Mouse (Mus musculus): ENCODE measurements around the gene Inpp5k. TPM values are rescaled to one million over a fixed set of nuclear protein-coding genes. Genes with fewer than 3 reads are reported as not detected.
"Not testable (repeated sequence)": the region's sequence is repeated elsewhere in the genome, so short reads cannot be mapped to it uniquely, and the experiment has no call there.

Inpp5k gene
- polyA plus RNA-seq, 1 experiment from 2014 or later = 30.7 TPM

DNA sequence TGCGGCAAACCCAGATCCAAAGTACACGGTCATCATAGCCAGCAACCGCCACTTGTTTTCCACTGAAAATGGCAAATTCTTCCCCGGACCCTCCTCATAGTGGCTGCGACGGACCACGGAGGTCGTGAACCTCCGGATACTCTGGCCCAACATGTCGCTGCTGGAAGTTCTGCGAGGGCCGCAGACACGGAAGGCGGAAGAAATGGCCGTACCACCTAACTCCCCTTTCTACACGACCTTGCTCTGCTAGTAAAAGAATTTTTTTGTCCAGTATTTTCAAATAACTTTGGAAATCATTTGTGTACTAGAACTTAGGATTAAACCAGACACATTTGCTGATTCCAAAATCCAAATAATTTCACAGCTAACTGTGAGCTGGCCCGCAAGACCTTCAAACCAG, 31.0 kb upstream of the Inpp5k start:
- not testable (repeated sequence) for H3K27ac ChIP-seq (replicated peaks in 1 of 2; ENCODE audit: control insufficient read depth in 1 of 2, insufficient read depth in 1 of 2, low read depth in 2 of 2, low read length in 2 of 2); H3K9me3 ChIP-seq (ENCODE audit: control insufficient read depth, low read length); H3K9ac ChIP-seq (ENCODE audit: low read length); H3K4me3 ChIP-seq (ENCODE audit: control insufficient read depth in 1 of 2, insufficient read depth in 1 of 2, low read depth in 1 of 2, low read length in 2 of 2); ATAC-seq (ENCODE audit: insufficient number of reproducible peaks, insufficient read depth, low FRiP score, low read depth); H3K4me2 ChIP-seq (ENCODE audit: low read length); H3K27me3 ChIP-seq (ENCODE audit: control insufficient read depth, insufficient read depth, low read length)
- H3K36me3 ChIP-seq (ENCODE audit: control insufficient read depth, insufficient read depth, low read length) = peaks cover 87% of the 10 kb centered on the region
- peaks cover 4 to 16% of the 10 kb centered on the region in 2 experiments; a peak in 3 of 4 replicates for H3K4me1 ChIP-seq (ENCODE audit: control insufficient read depth in 2 of 2, insufficient read depth in 2 of 2, low read length in 2 of 2)
- 96% methylated on average over 14 of the region's 17 CpGs for WGBS

DNA sequence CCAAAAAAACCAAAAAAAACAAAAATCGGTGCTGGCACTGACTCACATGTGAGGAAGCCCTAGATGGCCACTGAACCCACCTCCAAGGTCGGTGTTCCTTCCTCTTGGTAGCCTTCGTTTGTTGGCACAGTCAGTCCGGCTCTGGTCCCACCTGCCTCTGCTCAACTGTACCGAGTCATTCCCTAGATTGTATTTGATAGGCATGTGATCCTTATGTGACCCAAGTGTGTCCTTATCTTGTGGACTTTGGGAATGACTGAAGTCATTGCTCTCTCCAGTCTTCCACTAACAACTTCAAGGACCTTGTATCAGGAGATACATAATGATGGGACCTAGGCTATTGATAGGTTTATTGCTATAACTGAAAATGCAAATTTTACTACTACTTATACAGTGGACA, 26.0 kb upstream of the Inpp5k start:
- 79% methylated on average over 5 of the region's 5 CpGs for WGBS
- H3K4me2 ChIP-seq (ENCODE audit: low read length) = no peak overlapping the region
- no peak overlapping the region for H3K4me3 ChIP-seq (ENCODE audit: control insufficient read depth in 1 of 2, insufficient read depth in 1 of 2, low read depth in 1 of 2, low read length in 2 of 2)
- H3K27me3 ChIP-seq (ENCODE audit: control insufficient read depth, insufficient read depth, low read length) = no peaks in the 10 kb centered on the region
- no peak overlapping the region for H3K27ac ChIP-seq (replicated peaks in 1 of 2; ENCODE audit: control insufficient read depth in 1 of 2, insufficient read depth in 1 of 2, low read depth in 2 of 2, low read length in 2 of 2)
- H3K9ac ChIP-seq (ENCODE audit: low read length) = no peak overlapping the region
- no peaks in the 10 kb centered on the region for H3K9me3 ChIP-seq (ENCODE audit: control insufficient read depth, low read length)
- no peaks in the 10 kb centered on the region for H3K4me1 ChIP-seq (ENCODE audit: control insufficient read depth in 2 of 2, insufficient read depth in 2 of 2, low read length in 2 of 2)
- ATAC-seq (ENCODE audit: insufficient number of reproducible peaks, insufficient read depth, low FRiP score, low read depth) = no peak
- peaks cover 91% of the 10 kb centered on the region for H3K36me3 ChIP-seq (ENCODE audit: control insufficient read depth, insufficient read depth, low read length)

DNA sequence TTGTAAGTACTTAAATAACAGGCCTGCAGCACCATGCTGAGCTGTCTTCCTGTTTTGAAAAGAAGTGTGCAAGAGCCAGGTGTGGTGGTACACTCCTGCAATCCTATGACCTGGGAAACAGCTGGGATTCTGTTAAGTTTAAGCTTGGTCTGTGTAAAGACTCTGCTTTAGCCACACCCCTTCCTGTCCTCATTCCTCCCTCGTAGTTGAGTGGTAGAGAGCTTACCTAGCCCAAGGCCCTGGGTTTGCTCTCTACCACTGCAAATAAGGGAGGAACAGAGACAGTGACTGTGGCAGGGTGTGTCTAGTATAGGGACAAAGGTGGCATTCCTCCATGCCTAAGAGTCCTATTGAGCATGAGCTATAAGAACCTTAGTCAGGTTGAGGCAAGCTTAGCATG, 25.5 kb upstream of the Inpp5k start:
- 31% methylated on average over 1 of the region's 1 CpGs for WGBS

DNA sequence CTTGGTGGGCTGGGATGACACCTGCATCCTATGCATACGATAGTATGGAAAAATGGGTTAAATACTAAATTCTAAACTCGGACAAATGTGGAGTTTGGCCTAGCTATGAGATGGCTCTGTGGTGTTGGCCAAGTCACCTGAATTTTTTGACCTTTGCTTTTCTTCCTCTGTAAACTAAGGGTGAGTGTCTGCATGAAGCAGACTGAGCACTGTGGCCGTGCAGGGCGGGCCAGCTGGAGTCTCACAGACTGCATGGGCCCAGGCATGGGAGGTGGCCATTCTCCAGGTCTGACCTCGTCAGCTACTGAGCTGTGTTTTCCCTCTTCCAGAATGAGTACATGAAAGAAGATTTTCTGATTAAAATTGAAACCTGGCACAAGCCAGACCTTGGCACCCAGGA, 22.0 kb upstream of the Inpp5k start:
- Histone ChIP-seq H3K36me3 (ENCODE audit: control insufficient read depth, insufficient read depth, low read length) (peaks cover 92% of the 10 kb centered on the region), H3K4me2 (ENCODE audit: low read length) (no peak overlapping the region), H3K27me3 (ENCODE audit: control insufficient read depth, insufficient read depth, low read length) (no peaks in the 10 kb centered on the region), H3K4me1 (ENCODE audit: control insufficient read depth in 2 of 2, insufficient read depth in 2 of 2, low read length in 2 of 2) (no peaks in the 10 kb centered on the region), H3K4me3 (ENCODE audit: control insufficient read depth in 1 of 2, insufficient read depth in 1 of 2, low read depth in 1 of 2, low read length in 2 of 2) (no peak overlapping the region), H3K9me3 (ENCODE audit: control insufficient read depth, low read length) (no peaks in the 10 kb centered on the region), H3K9ac (ENCODE audit: low read length) (no peak overlapping the region), H3K27ac (replicated peaks in 1 of 2; ENCODE audit: control insufficient read depth in 1 of 2, insufficient read depth in 1 of 2, low read depth in 2 of 2, low read length in 2 of 2) (no peak overlapping the region)
- 88% methylated on average over 5 of the region's 5 CpGs for WGBS
- ATAC-seq (ENCODE audit: insufficient number of reproducible peaks, insufficient read depth, low FRiP score, low read depth) = no peak

More for the DNA sequence above, 25.5 kb upstream of the Inpp5k start:
- ATAC-seq (ENCODE audit: insufficient number of reproducible peaks, insufficient read depth, low FRiP score, low read depth) = no peak
- peaks cover 91% of the 10 kb centered on the region for H3K36me3 ChIP-seq (ENCODE audit: control insufficient read depth, insufficient read depth, low read length)
- H3K4me2 ChIP-seq (ENCODE audit: low read length) = no peak overlapping the region
- H3K27ac ChIP-seq (replicated peaks in 1 of 2; ENCODE audit: control insufficient read depth in 1 of 2, insufficient read depth in 1 of 2, low read depth in 2 of 2, low read length in 2 of 2) = no peak overlapping the region
- H3K4me3 ChIP-seq (ENCODE audit: control insufficient read depth in 1 of 2, insufficient read depth in 1 of 2, low read depth in 1 of 2, low read length in 2 of 2) = no peak overlapping the region
- H3K27me3 ChIP-seq (ENCODE audit: control insufficient read depth, insufficient read depth, low read length) = no peaks in the 10 kb centered on the region
- H3K4me1 ChIP-seq (ENCODE audit: control insufficient read depth in 2 of 2, insufficient read depth in 2 of 2, low read length in 2 of 2) = no peaks in the 10 kb centered on the region
- H3K9ac ChIP-seq (ENCODE audit: low read length) = no peak overlapping the region
- no peaks in the 10 kb centered on the region for H3K9me3 ChIP-seq (ENCODE audit: control insufficient read depth, low read length)

DNA sequence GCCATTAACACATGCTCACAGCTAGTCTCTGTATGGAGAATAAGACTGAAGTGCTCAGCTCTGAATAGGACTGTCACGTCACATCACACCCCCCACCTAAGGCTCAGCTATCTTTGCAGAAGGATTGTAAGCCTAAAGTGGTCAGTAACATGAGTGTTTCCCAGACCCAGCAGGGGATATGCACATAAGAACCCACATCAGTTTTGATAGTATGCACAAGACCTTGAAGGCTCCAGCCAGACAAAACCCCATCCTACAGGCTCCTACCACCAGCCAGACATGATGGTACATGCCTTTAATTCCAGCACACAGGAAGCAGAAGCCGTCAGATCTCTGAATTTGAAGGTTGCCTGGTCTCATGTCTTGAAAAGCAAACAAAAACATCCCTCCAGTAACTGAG, 20.8 kb upstream of the Inpp5k start:
- H3K27ac ChIP-seq (replicated peaks in 1 of 2; ENCODE audit: control insufficient read depth in 1 of 2, insufficient read depth in 1 of 2, low read depth in 2 of 2, low read length in 2 of 2) = no peak overlapping the region
- peaks cover 91% of the 10 kb centered on the region for H3K36me3 ChIP-seq (ENCODE audit: control insufficient read depth, insufficient read depth, low read length)
- H3K9me3 ChIP-seq (ENCODE audit: control insufficient read depth, low read length) = no peaks in the 10 kb centered on the region
- no peak for ATAC-seq (ENCODE audit: insufficient number of reproducible peaks, insufficient read depth, low FRiP score, low read depth)
- WGBS = 67% methylated on average over 2 of the region's 2 CpGs
- H3K27me3 ChIP-seq (ENCODE audit: control insufficient read depth, insufficient read depth, low read length) = no peaks in the 10 kb centered on the region
- no peaks in the 10 kb centered on the region for H3K4me1 ChIP-seq (ENCODE audit: control insufficient read depth in 2 of 2, insufficient read depth in 2 of 2, low read length in 2 of 2)
- no peak overlapping the region for H3K4me3 ChIP-seq (ENCODE audit: control insufficient read depth in 1 of 2, insufficient read depth in 1 of 2, low read depth in 1 of 2, low read length in 2 of 2)
- no peak overlapping the region for H3K9ac ChIP-seq (ENCODE audit: low read length)
- H3K4me2 ChIP-seq (ENCODE audit: low read length) = no peak overlapping the region

DNA sequence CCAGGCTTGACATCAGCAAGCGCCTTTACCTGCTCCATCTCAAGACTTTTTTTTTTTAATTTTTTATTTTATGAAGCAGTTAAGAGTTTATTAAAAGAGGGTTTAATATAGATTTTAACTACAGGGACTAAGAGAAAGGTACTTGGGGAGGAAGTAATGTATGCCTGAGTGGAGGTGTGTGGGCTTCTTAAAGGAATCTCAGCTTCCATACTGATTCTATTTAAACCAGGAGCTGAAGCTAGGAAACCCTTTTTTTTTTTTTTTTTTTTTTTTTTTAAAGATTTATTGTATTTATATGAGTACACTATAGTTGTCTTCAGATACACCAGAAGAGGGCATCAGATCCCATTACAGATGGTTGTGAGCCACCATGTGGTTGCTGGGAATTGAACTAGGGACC, 16.0 kb upstream of the Inpp5k start:
- Histone ChIP-seq H3K4me2 (ENCODE audit: low read length) (no peak overlapping the region), H3K27ac (replicated peaks in 1 of 2; ENCODE audit: control insufficient read depth in 1 of 2, insufficient read depth in 1 of 2, low read depth in 2 of 2, low read length in 2 of 2) (no peak overlapping the region), H3K9me3 (ENCODE audit: control insufficient read depth, low read length) (no peaks in the 10 kb centered on the region), H3K4me3 (ENCODE audit: control insufficient read depth in 1 of 2, insufficient read depth in 1 of 2, low read depth in 1 of 2, low read length in 2 of 2) (no peak overlapping the region), H3K4me1 (ENCODE audit: control insufficient read depth in 2 of 2, insufficient read depth in 2 of 2, low read length in 2 of 2) (no peaks in the 10 kb centered on the region), H3K36me3 (ENCODE audit: control insufficient read depth, insufficient read depth, low read length) (peaks cover 88% of the 10 kb centered on the region), H3K9ac (ENCODE audit: low read length) (no peak overlapping the region), H3K27me3 (ENCODE audit: control insufficient read depth, insufficient read depth, low read length) (no peaks in the 10 kb centered on the region)
- no peak for ATAC-seq (ENCODE audit: insufficient number of reproducible peaks, insufficient read depth, low FRiP score, low read depth)
- WGBS = 100% methylated on average over 1 of the region's 1 CpGs

DNA sequence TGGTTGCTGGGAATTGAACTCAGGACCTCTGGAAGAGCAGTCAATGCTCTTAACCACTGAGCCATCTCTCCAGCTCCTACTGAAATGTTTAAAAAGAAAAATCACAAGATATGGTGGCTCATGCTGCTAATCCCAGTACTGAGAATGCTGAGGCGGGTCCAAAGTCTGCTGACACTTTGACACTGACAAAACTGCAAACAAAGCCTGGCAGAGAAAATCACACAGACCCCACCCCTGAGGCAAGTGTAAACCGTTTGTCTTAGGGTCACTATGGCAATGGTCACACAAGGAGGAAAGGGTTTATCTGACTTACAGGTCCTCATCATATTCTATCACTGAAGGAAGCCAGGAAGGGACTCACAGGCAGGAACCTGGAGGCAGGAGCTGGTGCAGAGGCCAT, 15.2 kb upstream of the Inpp5k start:
- Histone ChIP-seq H3K4me3 (ENCODE audit: control insufficient read depth in 1 of 2, insufficient read depth in 1 of 2, low read depth in 1 of 2, low read length in 2 of 2) (no peak overlapping the region), H3K36me3 (ENCODE audit: control insufficient read depth, insufficient read depth, low read length) (peaks cover 88% of the 10 kb centered on the region), H3K27me3 (ENCODE audit: control insufficient read depth, insufficient read depth, low read length) (no peaks in the 10 kb centered on the region), H3K27ac (replicated peaks in 1 of 2; ENCODE audit: control insufficient read depth in 1 of 2, insufficient read depth in 1 of 2, low read depth in 2 of 2, low read length in 2 of 2) (no peak overlapping the region), H3K4me2 (ENCODE audit: low read length) (no peak overlapping the region), H3K4me1 (ENCODE audit: control insufficient read depth in 2 of 2, insufficient read depth in 2 of 2, low read length in 2 of 2) (peaks cover 2 to 7% of the 10 kb centered on the region in 2 experiments; a peak in 3 of 4 replicates), H3K9me3 (ENCODE audit: control insufficient read depth, low read length) (no peaks in the 10 kb centered on the region), H3K9ac (ENCODE audit: low read length) (no peak overlapping the region)
- 81% methylated on average over 2 of the region's 2 CpGs for WGBS
- no peak for ATAC-seq (ENCODE audit: insufficient number of reproducible peaks, insufficient read depth, low FRiP score, low read depth)

DNA sequence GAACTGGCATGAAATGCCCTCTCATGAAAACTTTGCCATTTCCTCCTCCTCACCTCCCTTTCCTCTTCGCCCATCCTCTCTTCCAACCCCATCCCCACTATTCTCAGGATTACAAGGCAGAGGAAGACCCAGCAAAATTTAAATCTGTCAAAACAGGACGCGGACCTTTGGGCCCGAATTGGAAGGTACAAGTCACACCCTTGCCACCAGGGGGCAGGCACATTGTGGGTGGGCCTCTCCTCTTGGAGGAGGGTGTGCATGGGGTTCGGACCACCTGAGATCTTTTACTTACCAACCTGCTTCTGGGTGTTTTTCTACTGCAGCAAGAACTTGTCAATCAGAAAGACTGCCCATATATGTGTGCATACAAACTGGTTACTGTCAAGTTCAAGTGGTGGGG, 11.7 kb upstream of the Inpp5k start:
- Histone ChIP-seq H3K9me3 (ENCODE audit: control insufficient read depth, low read length) (no peaks in the 10 kb centered on the region), H3K4me3 (ENCODE audit: control insufficient read depth in 1 of 2, insufficient read depth in 1 of 2, low read depth in 1 of 2, low read length in 2 of 2) (no peak overlapping the region), H3K27ac (replicated peaks in 1 of 2; ENCODE audit: control insufficient read depth in 1 of 2, insufficient read depth in 1 of 2, low read depth in 2 of 2, low read length in 2 of 2) (no peak overlapping the region), H3K4me1 (ENCODE audit: control insufficient read depth in 2 of 2, insufficient read depth in 2 of 2, low read length in 2 of 2) (peaks cover 12 to 29% of the 10 kb centered on the region in 2 experiments), H3K36me3 (ENCODE audit: control insufficient read depth, insufficient read depth, low read length) (peaks cover 72% of the 10 kb centered on the region), H3K4me2 (ENCODE audit: low read length) (no peak overlapping the region), H3K27me3 (ENCODE audit: control insufficient read depth, insufficient read depth, low read length) (no peaks in the 10 kb centered on the region), H3K9ac (ENCODE audit: low read length) (no peak overlapping the region)
- WGBS = 86% methylated on average over 5 of the region's 5 CpGs
- ATAC-seq (ENCODE audit: insufficient number of reproducible peaks, insufficient read depth, low FRiP score, low read depth) = no peak

Data from heart, embryonic 14.5 days (tissue).